Mouse (Mus musculus): ENCODE results near the gene Actb. TPM values are rescaled to one million over a fixed set of nuclear protein-coding genes. Genes with fewer than 3 reads are reported as not detected.

Gene Actb
- total and polyA plus RNA-seq, 2 experiments: 726 to 1,398 TPM

DNA sequence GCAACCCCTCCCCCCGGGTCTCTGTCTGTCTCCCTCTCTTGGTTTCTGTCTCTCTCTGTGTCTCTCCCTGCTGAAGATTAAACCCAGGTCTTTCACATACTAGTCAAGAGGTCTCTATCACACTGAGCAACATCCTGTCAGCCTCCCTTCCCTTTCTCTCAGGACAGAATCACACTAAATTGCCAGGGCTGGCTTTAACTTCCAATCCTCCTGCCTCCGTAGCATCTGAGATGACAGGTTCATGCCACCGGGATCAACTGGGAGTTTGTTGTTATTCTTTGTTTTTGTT is 20.3 kb upstream of the Actb start:
- Histone ChIP-seq H3K36me3 (ENCODE audit: control insufficient read depth, insufficient read depth, low read length) (no peaks in the 10 kb centered on the region), H3K27me3 (ENCODE audit: control insufficient read depth, insufficient read depth, low read length) (no peaks in the 10 kb centered on the region), H3K27ac (replicated peaks; ENCODE audit: insufficient read depth, low read depth, low read length) (peak overlapping the region; percentile 30; the same call in 1 of the 2 replicates), H3K79me2 (ENCODE audit: control insufficient read depth, insufficient read depth, low read length) (no peaks in the 10 kb centered on the region), H3K4me1 (ENCODE audit: control insufficient read depth, insufficient read depth, low read length) (peaks cover 9% of the 10 kb centered on the region), H3K4me3 (ENCODE audit: insufficient read depth, low read depth, low read length) (no peak overlapping the region), H3K9ac (ENCODE audit: low read depth, low read length) (no peak overlapping the region)
- WGBS: 56% methylated on average over 3 of the region's 3 CpGs
- no peak for TF ChIP-seq POLR2A (IDR thresholded peaks at IDR 0.05; ENCODE audit: extremely low read depth, insufficient read depth, low read length)
- no peak for TF ChIP-seq CTCF (IDR thresholded peaks at IDR 0.05; ENCODE audit: low read depth, low read length)
- DNase-seq (ENCODE audit: extremely low read depth, low read depth, low spot score): no peak

DNA sequence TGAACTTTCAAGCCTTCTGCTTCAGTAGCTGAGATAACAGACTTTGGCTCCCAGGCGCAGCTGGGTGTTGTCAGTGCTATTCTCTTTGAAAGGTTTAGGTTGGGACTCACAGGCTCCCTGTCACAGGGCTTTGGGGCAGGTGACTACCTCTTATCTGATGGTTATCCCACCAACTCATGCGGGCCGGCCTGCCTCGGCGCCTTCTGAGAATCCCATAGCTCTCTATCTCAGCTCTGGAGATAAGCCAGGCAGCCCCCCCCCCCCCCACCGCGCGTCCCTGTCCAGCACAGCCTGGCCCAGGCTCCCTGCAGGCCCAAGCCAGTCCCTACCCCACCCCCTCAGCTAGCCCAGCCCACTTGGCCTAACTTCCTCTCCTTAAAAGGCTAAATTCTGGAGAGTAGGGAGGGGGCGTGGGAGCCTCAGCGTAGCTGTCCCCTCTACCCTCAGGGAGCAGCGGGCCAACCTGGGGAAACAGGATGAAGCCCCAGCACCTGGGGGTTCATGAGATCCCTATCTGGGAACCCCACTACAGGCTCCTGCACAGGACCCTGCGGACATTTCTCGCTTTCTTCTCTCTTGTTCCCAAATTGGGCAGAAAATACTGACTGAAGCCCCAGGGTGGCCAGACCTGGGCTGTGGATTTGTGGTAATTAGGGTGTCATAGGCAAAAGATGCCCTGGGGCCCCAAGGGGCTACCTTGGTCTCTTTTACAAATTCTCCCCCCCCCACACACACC is 19.8 kb upstream of the Actb start:
- WGBS: 56% methylated on average over 13 of the region's 13 CpGs
- no peaks in the 10 kb centered on the region for H3K79me2 ChIP-seq (ENCODE audit: control insufficient read depth, insufficient read depth, low read length)
- no peak overlapping the region; the same call in 1 of the 2 replicates for H3K27ac ChIP-seq (replicated peaks; ENCODE audit: insufficient read depth, low read depth, low read length)
- no peak for TF ChIP-seq CTCF (IDR thresholded peaks at IDR 0.05; ENCODE audit: low read depth, low read length)
- no peak for TF ChIP-seq POLR2A (IDR thresholded peaks at IDR 0.05; ENCODE audit: extremely low read depth, insufficient read depth, low read length)
- no peaks in the 10 kb centered on the region for H3K36me3 ChIP-seq (ENCODE audit: control insufficient read depth, insufficient read depth, low read length)
- no peak overlapping the region for H3K4me3 ChIP-seq (ENCODE audit: insufficient read depth, low read depth, low read length)
- H3K4me1 ChIP-seq (ENCODE audit: control insufficient read depth, insufficient read depth, low read length): peaks cover 5% of the 10 kb centered on the region; the same call in 1 of the 2 replicates
- H3K27me3 ChIP-seq (ENCODE audit: control insufficient read depth, insufficient read depth, low read length): no peaks in the 10 kb centered on the region
- H3K9ac ChIP-seq (ENCODE audit: low read depth, low read length): no peak overlapping the region
- no peak for DNase-seq (ENCODE audit: extremely low read depth, low read depth, low spot score)

DNA sequence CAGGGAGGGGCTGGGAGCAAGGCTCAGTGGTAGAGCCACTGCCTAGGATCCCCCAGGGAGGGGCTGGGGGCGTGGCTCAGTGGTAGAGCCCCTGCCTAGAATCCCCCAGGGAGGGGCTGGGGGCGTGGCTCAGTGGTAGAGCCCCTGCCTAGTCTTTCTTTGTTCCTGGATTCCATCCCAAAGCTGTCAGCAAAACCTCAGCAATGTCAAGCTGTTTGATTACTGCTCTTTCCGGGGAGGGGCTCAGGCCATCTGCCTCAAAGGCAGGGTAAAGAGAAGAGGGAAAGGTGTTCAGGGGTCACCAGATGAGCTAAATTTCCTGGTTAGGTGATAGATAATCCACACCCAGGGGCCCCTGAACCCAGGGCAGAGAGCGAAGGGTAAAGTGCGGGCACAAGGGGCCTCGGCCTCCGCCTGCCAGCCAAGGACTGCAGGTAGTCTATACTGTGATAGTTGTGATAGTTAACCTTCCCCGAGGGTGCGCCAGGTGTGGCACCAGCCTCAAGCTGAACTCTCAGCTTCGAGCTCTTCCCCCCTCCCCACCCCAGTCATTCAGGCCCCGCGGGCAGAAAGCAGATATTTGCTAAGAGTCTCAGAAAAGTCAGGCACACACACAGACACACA is 17.9 kb upstream of the Actb start:
- Histone ChIP-seq H3K79me2 (ENCODE audit: control insufficient read depth, insufficient read depth, low read length) (no peaks in the 10 kb centered on the region), H3K4me3 (ENCODE audit: insufficient read depth, low read depth, low read length) (no peak overlapping the region), H3K9ac (ENCODE audit: low read depth, low read length) (no peak overlapping the region), H3K27ac (replicated peaks; ENCODE audit: insufficient read depth, low read depth, low read length) (no peak overlapping the region), H3K36me3 (ENCODE audit: control insufficient read depth, insufficient read depth, low read length) (no peaks in the 10 kb centered on the region), H3K4me1 (ENCODE audit: control insufficient read depth, insufficient read depth, low read length) (peaks cover 4% of the 10 kb centered on the region), H3K27me3 (ENCODE audit: control insufficient read depth, insufficient read depth, low read length) (no peaks in the 10 kb centered on the region)
- no peak for DNase-seq (ENCODE audit: extremely low read depth, low read depth, low spot score)
- TF ChIP-seq POLR2A (IDR thresholded peaks at IDR 0.05; ENCODE audit: extremely low read depth, insufficient read depth, low read length) (no peak), CTCF (IDR thresholded peaks at IDR 0.05; ENCODE audit: low read depth, low read length) (no peak)
- WGBS: 74% methylated on average over 12 of the region's 12 CpGs

DNA sequence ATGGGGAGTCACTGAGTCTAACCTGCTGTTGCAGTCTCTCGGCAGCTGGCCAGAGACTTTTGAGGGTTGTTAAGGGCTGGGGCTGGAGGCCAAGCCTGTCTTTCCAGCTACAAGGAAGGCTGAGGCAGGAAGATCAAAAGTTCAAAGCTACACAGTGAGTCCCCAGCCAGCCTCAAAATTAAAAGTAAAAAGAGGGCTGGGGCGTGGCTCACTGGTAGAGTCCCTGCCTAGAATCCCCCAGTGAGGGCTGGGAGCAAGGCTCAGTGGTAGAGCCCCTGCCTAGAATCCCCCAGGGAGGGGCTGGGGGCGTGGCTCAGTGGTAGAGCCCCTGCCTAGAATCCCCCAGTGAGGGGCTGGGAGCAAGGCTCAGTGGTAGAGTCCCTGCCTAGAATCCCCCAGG is 17.2 kb upstream of the Actb start:
- no peak overlapping the region for H3K27ac ChIP-seq (replicated peaks; ENCODE audit: insufficient read depth, low read depth, low read length)
- no peak for DNase-seq (ENCODE audit: extremely low read depth, low read depth, low spot score)
- WGBS: 88% methylated on average over 3 of the region's 3 CpGs
- H3K9ac ChIP-seq (ENCODE audit: low read depth, low read length): no peak overlapping the region
- no peaks in the 10 kb centered on the region for H3K36me3 ChIP-seq (ENCODE audit: control insufficient read depth, insufficient read depth, low read length)
- no peaks in the 10 kb centered on the region for H3K79me2 ChIP-seq (ENCODE audit: control insufficient read depth, insufficient read depth, low read length)
- H3K4me3 ChIP-seq (ENCODE audit: insufficient read depth, low read depth, low read length): no peak overlapping the region
- H3K4me1 ChIP-seq (ENCODE audit: control insufficient read depth, insufficient read depth, low read length): peaks cover 3% of the 10 kb centered on the region
- no peaks in the 10 kb centered on the region for H3K27me3 ChIP-seq (ENCODE audit: control insufficient read depth, insufficient read depth, low read length)
- TF ChIP-seq POLR2A (IDR thresholded peaks at IDR 0.05; ENCODE audit: extremely low read depth, insufficient read depth, low read length) (no peak), CTCF (IDR thresholded peaks at IDR 0.05; ENCODE audit: low read depth, low read length) (no peak)

DNA sequence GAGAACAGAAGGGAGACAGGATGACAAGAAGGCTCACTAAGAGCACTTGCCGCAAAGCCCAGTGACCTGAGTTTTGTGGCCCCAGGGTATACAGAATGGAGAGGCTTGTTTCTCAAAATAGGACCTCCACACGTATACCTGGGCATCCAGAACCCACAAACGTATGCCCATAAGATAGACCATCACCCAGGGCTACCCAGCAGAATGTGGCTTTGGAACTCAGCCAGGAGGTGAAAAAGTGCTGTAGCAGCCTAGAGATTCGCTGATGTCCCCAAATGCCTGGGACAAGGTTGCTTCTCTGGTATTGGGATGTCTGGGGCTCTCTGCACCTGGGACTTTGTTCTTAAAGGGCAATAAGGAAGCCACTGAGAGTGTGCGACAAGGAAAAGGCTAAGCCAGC is 15.7 kb upstream of the Actb start:
- 96% methylated on average over 5 of the region's 5 CpGs for WGBS
- H3K4me1 ChIP-seq (ENCODE audit: control insufficient read depth, insufficient read depth, low read length): peaks cover 2% of the 10 kb centered on the region
- H3K27me3 ChIP-seq (ENCODE audit: control insufficient read depth, insufficient read depth, low read length): no peaks in the 10 kb centered on the region
- H3K79me2 ChIP-seq (ENCODE audit: control insufficient read depth, insufficient read depth, low read length): no peaks in the 10 kb centered on the region
- no peak overlapping the region for H3K27ac ChIP-seq (replicated peaks; ENCODE audit: insufficient read depth, low read depth, low read length)
- TF ChIP-seq CTCF (IDR thresholded peaks at IDR 0.05; ENCODE audit: low read depth, low read length): no peak
- no peak for TF ChIP-seq POLR2A (IDR thresholded peaks at IDR 0.05; ENCODE audit: extremely low read depth, insufficient read depth, low read length)
- no peak overlapping the region for H3K9ac ChIP-seq (ENCODE audit: low read depth, low read length)
- DNase-seq (ENCODE audit: extremely low read depth, low read depth, low spot score): no peak
- H3K36me3 ChIP-seq (ENCODE audit: control insufficient read depth, insufficient read depth, low read length): no peaks in the 10 kb centered on the region
- H3K4me3 ChIP-seq (ENCODE audit: insufficient read depth, low read depth, low read length): no peak overlapping the region

GRCm38 (mm10) chr5:142921074-142921459 is 14.5 kb upstream of the Actb start:
- Histone ChIP-seq H3K79me2 (ENCODE audit: control insufficient read depth, insufficient read depth, low read length) (no peaks in the 10 kb centered on the region), H3K9ac (ENCODE audit: low read depth, low read length) (no peak overlapping the region), H3K4me1 (ENCODE audit: control insufficient read depth, insufficient read depth, low read length) (peaks cover 5% of the 10 kb centered on the region), H3K36me3 (ENCODE audit: control insufficient read depth, insufficient read depth, low read length) (no peaks in the 10 kb centered on the region), H3K27ac (replicated peaks; ENCODE audit: insufficient read depth, low read depth, low read length) (peak overlapping the region; percentile 43), H3K27me3 (ENCODE audit: control insufficient read depth, insufficient read depth, low read length) (no peaks in the 10 kb centered on the region), H3K4me3 (ENCODE audit: insufficient read depth, low read depth, low read length) (no peak overlapping the region)
- no peak for DNase-seq (ENCODE audit: extremely low read depth, low read depth, low spot score)
- 75% methylated on average over 6 of the region's 6 CpGs for WGBS
- no peak for TF ChIP-seq POLR2A (IDR thresholded peaks at IDR 0.05; ENCODE audit: extremely low read depth, insufficient read depth, low read length)
- no peak for TF ChIP-seq CTCF (IDR thresholded peaks at IDR 0.05; ENCODE audit: low read depth, low read length)

Data from liver, adult 2 months (tissue).